Mouse (Mus musculus): ENCODE results near the gene Anks1. TPM values are rescaled to one million over a fixed set of nuclear protein-coding genes. Genes with fewer than 3 reads are reported as not detected.

The Anks1 gene
- total RNA-seq, 2 experiments from 2014 or later: 75.5 to 79.3 TPM

DNA sequence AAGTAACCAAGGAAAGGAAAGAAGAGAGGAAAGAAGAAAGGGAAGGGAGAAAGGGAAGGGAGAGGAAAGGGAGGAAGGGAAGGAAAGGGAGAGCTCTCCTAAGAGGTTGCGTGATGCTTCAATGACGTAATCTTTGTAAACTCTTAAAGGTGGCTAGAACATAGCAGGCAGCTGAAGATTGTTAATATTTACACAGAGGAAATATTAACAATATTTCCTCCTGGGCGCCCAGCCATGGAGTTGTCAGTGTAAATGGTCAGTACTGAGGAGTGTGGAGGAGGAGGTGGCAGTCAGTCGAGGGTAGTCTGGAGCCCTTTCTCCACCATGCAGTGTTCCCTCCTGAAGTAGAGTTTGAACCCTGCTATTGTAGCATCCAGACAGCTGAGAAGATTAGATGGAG is 15.9 kb downstream of the Anks1 start:
- intact Hi-C loops (cut with DNase I): no loop called here
- no peak for DNase-seq

GRCm38 (mm10) chr17:27925504-27925903 is 16.4 kb downstream of the Anks1 start:
- intact Hi-C loops (cut with DNase I): no loop called here
- DNase-seq: no peak

DNA sequence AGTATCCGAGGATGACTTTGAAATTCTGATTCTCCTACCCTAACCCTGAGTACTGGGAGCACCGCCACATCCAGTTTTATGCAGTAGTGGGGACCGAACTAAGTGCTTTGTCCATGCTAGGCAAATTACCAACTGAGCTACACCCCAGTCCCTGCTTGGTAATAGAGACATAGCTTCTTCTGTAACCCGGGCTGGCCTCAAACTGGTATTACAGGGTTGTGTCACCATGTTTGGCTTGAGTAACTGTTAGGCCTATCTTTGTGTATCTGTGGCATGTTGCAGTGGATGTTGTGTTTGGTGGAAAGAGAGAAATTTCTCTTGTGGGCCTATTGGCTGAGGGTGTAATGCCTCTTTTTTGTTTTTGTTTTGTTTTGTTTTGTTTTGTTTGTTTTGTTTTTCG is 21.2 kb downstream of the Anks1 start:
- intact Hi-C loops (cut with DNase I): no loop called here
- DNase-seq: no peak

- DNase-seq: no peak
- intact Hi-C loops (cut with DNase I): no loop called here
These were observed 22.7 kb downstream of the Anks1 start for GRCm38 (mm10) chr17:27931826-27932225.

GRCm38 (mm10) chr17:27934136-27934910 is 25.2 kb downstream of the Anks1 start:
- intact Hi-C loops (cut with DNase I): loop anchor here (2.0 kb wide), 1 partner anchor 24 kb away; no protein-coding TSS in a partner anchor
- no peak for DNase-seq

GRCm38 (mm10) chr17:27935091-27935490 is 26.0 kb downstream of the Anks1 start:
- no peak for DNase-seq

DNA sequence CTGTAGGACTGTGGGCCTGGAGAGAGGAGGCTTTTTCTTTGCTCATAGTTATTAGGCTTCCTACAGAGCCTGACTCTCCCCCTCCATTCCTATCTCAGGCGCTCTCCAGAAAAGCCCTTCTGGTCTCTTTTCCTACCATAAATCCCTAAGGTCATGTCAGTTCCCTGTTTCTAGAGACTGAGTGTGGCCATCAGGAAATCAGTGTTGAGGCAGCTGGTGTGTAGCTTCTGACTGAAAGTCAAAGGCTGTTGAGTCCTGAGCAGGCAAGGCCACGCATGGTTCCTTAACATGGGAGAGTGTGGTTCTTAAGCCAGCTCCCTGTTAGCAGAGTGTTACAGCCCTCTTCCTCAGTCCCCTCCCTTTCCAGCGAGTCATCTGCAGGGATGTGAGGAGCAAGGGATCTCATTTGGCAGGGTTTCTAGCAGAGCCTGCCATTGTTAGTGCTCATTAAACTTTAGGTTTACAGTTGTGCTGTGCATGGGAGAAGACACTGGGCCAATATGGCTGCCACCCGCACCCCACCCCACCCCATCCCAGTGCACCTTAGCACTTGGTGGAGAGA is 28.0 kb downstream of the Anks1 start:
- intact Hi-C loops (cut with DNase I): no loop called here
- no peak for DNase-seq

More at GRCm38 (mm10) chr17:27935091-27935490, 26.0 kb downstream of the Anks1 start:
- intact Hi-C loops (cut with DNase I): loop anchor here (2.0 kb wide), 1 partner anchor 24 kb away; no protein-coding TSS in a partner anchor

GRCm38 (mm10) chr17:27938121-27938754 is 29.1 kb downstream of the Anks1 start:
- peak in 1 of 2 experiments; percentile 41 for DNase-seq
- intact Hi-C loops (cut with DNase I): no loop called here

- intact Hi-C loops (cut with DNase I): no loop called here
- DNase-seq: no peak
These were observed 29.9 kb downstream of the Anks1 start for GRCm38 (mm10) chr17:27939028-27939427.

- DNase-seq: peak in 1 of 2 experiments; percentile 34
- intact Hi-C loops (cut with DNase I): no loop called here
These were observed 31.2 kb downstream of the Anks1 start for GRCm38 (mm10) chr17:27940352-27940751.

DNA sequence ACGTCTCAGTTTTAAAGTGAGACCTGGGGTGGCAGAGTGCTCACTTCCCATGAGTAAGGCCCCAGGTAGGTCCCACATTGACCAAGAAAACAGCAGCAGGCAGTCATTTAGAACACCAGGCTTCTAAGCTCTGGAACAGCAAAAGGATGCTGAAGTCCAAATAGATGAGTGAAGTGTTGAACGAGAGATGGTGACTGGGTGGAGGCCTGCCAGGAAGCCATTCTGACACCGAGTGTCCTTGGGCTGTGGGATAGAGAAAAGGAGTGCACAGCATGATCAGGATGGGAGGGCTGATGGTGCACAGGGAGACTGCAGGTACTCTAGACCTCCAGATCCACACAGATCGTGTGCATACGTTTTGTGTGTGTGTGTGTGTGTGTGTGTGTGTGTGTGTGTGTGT is 32.1 kb downstream of the Anks1 start:
- intact Hi-C loops (cut with DNase I): no loop called here
- DNase-seq: no peak

DNA sequence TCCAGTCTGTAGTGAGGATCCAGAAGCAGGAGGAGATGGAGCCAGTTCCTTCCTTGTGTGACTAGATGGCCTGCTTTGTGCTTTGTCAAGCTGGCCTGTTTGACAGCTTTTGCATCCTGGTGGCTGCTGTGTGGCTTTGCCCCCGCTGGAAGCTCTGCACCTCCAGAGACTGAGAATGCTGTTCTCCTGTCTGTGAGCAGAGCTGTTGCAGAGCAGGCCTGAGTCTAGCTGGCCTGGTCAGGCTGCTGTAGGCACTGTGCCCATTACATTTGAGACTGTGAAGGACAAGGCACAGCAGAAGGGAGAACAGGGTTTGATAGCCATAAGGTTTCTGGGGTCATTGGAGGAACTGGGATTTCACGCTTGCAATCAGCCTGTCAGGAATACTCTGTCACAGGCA is 32.6 kb downstream of the Anks1 start:
- DNase-seq: no peak
- intact Hi-C loops (cut with DNase I): no loop called here

DNA sequence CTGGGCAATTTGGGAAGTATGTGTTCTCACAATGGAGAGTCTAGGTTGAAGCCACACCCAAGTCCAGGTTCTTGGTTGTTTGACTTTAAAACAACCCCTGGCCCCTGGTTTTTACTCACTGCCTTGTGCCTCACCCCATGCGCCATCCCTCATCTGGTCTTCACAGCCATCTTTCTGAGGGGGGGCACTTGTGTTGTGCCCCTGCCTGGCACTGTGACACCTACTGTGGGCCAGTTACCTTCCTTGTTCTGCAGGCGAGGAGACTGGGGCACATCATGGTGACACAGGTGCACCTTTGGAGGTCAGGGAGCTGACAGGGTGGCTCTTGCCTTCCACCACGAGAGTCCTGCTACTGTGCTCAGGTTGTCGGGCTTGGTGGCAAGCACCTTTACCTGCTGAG is 33.0 kb downstream of the Anks1 start:
- DNase-seq: no peak
- intact Hi-C loops (cut with DNase I): no loop called here

DNA sequence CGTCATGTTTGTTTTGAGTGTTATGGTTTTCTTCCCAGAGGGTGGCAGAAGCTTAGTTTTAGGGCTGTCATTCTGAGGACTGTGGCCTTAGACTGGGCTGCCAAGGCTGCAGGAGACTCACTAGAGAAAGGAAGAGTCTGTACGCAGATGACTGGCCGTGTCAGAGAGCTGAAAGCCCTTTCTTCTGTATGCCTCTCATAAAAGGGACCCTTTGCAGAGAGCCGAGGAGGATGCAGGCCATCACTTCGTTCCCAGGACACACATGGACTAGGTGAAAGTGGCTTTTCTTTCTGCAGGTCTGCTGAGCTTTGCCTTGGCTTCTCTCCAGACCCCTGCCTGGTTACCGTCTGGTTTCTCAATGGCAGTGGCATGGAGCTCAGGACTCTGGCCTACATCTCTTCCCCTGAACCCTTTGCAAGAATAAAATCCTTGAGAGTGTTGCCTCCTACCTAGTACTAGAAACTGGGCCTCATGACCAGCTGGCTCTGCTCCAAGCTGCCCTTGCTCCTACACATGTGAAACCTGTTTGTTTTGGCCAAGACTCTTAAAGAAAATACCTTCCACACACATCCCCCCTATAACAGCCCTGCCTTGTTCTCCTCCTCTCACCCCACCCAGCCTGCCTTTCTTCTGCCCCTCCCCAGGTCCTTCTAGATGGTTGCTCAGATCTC is 36.6 kb downstream of the Anks1 start:
- peak in 1 of 2 experiments; percentile 40 for DNase-seq
- intact Hi-C loops (cut with DNase I): no loop called here

DNA sequence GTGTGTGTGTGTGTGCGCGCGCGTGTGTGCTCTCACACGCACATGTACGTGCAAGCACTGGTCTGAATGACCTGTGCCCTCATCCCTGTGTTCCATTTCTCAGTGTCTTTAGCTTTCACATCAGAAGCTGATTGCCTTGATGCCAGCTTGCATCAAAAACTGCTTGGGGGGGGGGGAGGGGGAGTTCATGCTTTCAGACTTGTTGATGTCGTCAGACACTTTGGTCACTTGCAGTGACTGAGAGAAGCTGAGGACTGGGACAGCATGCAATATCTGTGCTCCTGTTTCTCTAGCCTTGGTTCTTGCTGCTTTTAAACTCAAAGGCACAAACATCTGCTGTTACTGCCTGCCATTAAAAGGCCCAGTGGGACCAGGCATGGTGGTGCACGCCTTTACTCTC is 37.3 kb downstream of the Anks1 start:
- DNase-seq: no peak
- intact Hi-C loops (cut with DNase I): no loop called here

GRCm38 (mm10) chr17:27947155-27947554 is 38.0 kb downstream of the Anks1 start:
- intact Hi-C loops (cut with DNase I): no loop called here
- DNase-seq: no peak

DNA sequence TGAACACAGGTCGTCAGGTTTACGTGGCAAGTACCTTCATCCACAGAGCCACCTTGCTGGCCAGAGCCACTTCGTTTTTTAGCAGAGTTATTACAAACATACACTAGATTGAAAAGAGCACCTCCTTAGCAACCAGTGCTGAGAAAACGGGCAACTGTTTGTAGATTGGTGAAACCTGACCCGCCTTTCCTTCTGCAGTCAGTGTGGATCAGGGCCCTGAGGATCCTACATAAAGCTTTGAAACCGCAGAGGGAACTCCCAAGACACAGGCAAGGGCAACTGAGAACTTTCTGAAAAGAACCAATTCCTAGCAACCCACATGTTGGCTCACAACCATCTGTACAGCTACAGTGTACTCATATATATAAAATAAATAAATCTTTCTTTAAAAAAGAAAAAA is 44.0 kb downstream of the Anks1 start:
- intact Hi-C loops (cut with DNase I): no loop called here
- no peak for DNase-seq

GRCm38 (mm10) chr17:27954629-27955402 is 45.7 kb downstream of the Anks1 start:
- intact Hi-C loops (cut with DNase I): no loop called here
- no peak for DNase-seq

DNA sequence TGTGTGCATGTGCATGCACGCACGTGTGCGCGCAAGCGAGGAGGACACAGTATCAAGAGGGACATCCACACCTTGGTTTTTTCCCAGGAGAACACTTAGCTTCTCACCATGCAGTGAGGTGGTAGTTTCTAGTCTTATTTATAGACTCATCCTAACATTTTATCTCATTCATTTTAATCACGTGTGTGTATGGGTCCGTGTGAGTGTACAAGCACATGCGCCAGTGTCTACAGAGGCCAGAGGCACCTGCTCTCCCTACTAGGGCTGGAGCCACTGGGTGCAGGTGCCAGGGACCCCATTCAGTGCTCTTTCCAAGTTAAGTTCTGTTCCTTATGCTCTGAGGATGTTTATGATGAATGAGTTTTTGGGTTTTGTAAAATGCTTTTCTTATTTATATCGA is 48.5 kb downstream of the Anks1 start:
- intact Hi-C loops (cut with DNase I): no loop called here

More for the DNA sequence above, 48.5 kb downstream of the Anks1 start:
- no peak for DNase-seq

Data from heart, postnatal 14 days (tissue).